Mouse (Mus musculus): Measurements from ENCODE around the gene Ddx27.
"Not testable (repeated sequence)": the region's sequence is repeated elsewhere in the genome, so short reads cannot be mapped to it uniquely, and the experiment has no call there.

DNA sequence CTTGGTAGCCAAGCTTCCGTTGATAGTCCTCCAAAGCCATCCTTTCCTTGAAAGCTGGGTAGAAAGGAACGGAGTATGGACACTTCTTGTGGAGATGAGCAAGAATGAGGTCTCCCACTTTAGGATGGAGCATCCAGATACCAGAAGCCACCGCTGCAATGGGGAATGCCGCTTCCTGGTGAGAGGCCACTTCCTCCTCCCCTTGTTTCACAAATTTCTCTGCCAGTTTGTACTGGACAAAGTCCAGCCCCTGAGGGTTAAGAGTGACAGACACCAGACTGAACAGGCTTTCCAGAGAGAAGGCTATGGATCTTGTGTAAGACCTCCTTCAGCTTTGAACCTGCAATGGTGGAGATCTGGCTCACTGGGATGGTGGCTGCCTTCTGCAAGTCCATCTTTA is 7.4 kb upstream of the Ddx27 start:
- TF ChIP-seq CTCF, POLR2A (IDR thresholded peaks at IDR 0.05; ENCODE audit: insufficient read depth, low read depth, low read length): not testable (repeated sequence)
